Mouse (Mus musculus) E14TG2a.4 (cell line): ENCODE results near the gene Pitx2.

Experiments used
- CTCF ChIP-seq: conservative IDR thresholded peaks from 2 replicates; pipeline ENCODE4 v1.5.1; 2014; ENCODE audit warnings: low read length
- NANOG ChIP-seq: IDR thresholded peaks from 2 replicates; pipeline ENCODE4 v1.6.1; 2014; ENCODE audit warnings: borderline replicate concordance, low read length, mixed read lengths
- POU5F1 ChIP-seq: IDR thresholded peaks from 2 replicates; pipeline ENCODE4 v1.6.1; 2014; ENCODE audit warnings: low read length, borderline replicate concordance

DNA sequence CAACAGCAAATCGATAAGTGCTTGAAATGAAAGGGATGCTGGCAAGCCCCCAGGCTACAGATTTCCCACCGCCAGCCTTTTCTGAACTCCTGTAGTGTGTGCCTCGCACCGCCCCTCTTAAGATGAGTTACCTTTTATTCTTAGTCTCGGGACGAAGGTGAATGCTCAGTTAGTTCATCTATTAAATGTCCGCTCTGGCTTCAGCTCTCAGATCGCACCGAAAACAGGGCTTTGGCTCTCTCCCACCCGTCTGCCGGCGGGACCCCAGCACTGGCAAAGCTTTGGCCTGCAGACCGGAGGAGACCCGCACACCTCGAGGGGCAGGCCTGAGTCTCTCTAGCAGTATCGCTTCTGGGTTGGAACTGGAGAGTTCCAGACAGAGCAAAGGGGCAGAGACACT lies 4.6 kb upstream of the Pitx2 start:
- TF ChIP-seq CTCF, result no peak
- TF ChIP-seq NANOG, result no peak
- TF ChIP-seq POU5F1, result no peak
